Mouse (Mus musculus) heart, adult 2 months (tissue): ENCODE measurements around the gene Azin2.

ENCODE experiments used
- CTCF ChIP-seq: fragments of 200-600 bp; IDR thresholded peaks from 2 replicates; pipeline ENCODE4 v1.8.1; 2022; ENCODE audit warnings: antibody characterized with exemption, mild to moderate bottlenecking, moderate library complexity
- EP300 ChIP-seq: fragments of 200-500 bp; IDR thresholded peaks from 2 replicates; pipeline ENCODE4 v1.6.1; 2011; ENCODE audit warnings: low read depth, low read length, control low read depth; ENCODE audit not compliant: insufficient read depth

- TF ChIP-seq CTCF: no peak
- no peak for TF ChIP-seq EP300
Measured at GRCm38 (mm10) chr4:128909378-128909831, 52.8 kb downstream of the Azin2 start.
